Mouse (Mus musculus) neural tube, embryonic 13.5 days (tissue): ENCODE measurements around the gene Tub. TPM values are rescaled to one million over a fixed set of nuclear protein-coding genes. Genes with fewer than 3 reads are reported as not detected.
A peak's percentile ranks its signal among the peaks of the same experiment; 100 is the strongest.

Experiments
- ATAC-seq: fragments of 200-750 bp; cut with Nextera tagmentation; 2 replicates; pipeline ENCODE4 v1.8.0; 2017; ENCODE audit warnings: low read depth, mild to moderate bottlenecking, moderate TSS enrichment, moderate library complexity
- H3K27ac ChIP-seq: fragments of 300-500 bp; sonication (generic); replicated peaks from 2 replicates; pipeline ENCODE4 v1.5.1; 2015; ENCODE audit warnings: moderate library complexity, mild to moderate bottlenecking, inconsistent platforms
- H3K27me3 ChIP-seq: fragments of 300-500 bp; sonication (generic); 2 replicates; pipeline ENCODE4 v1.6.1; 2015; ENCODE audit warnings: mild to moderate bottlenecking, inconsistent platforms
- H3K36me3 ChIP-seq: fragments of 300-500 bp; sonication (generic); 2 replicates; pipeline ENCODE4 v1.6.1; 2015; ENCODE audit warnings: mild to moderate bottlenecking, inconsistent platforms
- H3K4me1 ChIP-seq: fragments of 300-500 bp; sonication (generic); replicated peaks from 2 replicates; pipeline ENCODE4 v1.6.1; 2015; ENCODE audit warnings: inconsistent platforms
- H3K4me2 ChIP-seq: fragments of 300-500 bp; sonication (generic); 2 replicates; pipeline ENCODE4 v1.6.1; 2015; ENCODE audit warnings: inconsistent platforms, mild to moderate bottlenecking, moderate library complexity
- H3K4me3 ChIP-seq: fragments of 300-500 bp; sonication (generic); 2 replicates; pipeline ENCODE4 v1.5.1; 2015; ENCODE audit warnings: mild to moderate bottlenecking, inconsistent platforms
- H3K9ac ChIP-seq: fragments of 300-500 bp; sonication (generic); 2 replicates; pipeline ENCODE4 v1.6.1; 2015; ENCODE audit warnings: moderate library complexity, mild to moderate bottlenecking, inconsistent platforms
- H3K9me3 ChIP-seq: fragments of 300-500 bp; sonication (generic); 2 replicates; pipeline ENCODE4 v1.6.1; 2016; ENCODE audit warnings: inconsistent platforms
- WGBS: fragments of 180-500 bp; shearing (Covaris S2); methylation state at CpG from one replicate; pipeline ENCODE4 v1.1.7; 2015; 5-methylcytosine and 5-hydroxymethylcytosine counted together
- polyA plus RNA-seq: library from polyadenylated mRNA; unstranded; fragments of >200 nt; fragmentation: Nextera tagmentation; extraction: Ambion mirVana; gene quantifications from 2 replicates; pipeline ENCODE4 v1.2.1, GENCODE M21; 2015

Gene Tub
- polyA plus RNA-seq, 1 experiment from 2014 or later = 39.3 TPM

DNA sequence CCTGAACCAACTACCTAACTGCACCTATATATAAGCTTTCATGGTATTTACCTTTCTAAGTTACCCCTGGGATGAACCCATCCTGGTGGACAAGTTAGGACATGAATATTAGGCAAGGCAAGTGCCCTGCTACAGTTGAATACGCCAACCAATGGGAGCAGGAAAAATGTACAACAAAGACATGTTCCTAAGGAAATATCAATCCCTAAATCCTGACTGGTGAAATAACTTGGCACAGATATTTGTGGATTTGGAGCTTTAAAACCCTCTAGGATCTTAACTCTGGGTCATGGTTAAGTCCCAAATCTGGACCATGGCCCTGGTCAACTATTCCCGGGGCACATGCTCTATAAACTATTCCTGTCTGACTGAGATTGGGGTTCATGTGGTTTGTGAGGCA lies 95.7 kb downstream of the Tub start:
- no peak overlapping the region for H3K27ac ChIP-seq
- H3K4me2 ChIP-seq = no peak overlapping the region
- 0 out of 2 replicates have a peak, but pooled peaks cover 5% of the 10 kb centered on the region for H3K36me3 ChIP-seq
- no peak overlapping the region for H3K9ac ChIP-seq
- no peaks in the 10 kb centered on the region for H3K27me3 ChIP-seq
- no peaks in the 10 kb centered on the region for H3K9me3 ChIP-seq
- ATAC-seq = no peak
- no peak overlapping the region for H3K4me3 ChIP-seq
- WGBS = 96% methylated on average over 2 of the region's 2 CpGs
- H3K4me1 ChIP-seq = no peaks in the 10 kb centered on the region

DNA sequence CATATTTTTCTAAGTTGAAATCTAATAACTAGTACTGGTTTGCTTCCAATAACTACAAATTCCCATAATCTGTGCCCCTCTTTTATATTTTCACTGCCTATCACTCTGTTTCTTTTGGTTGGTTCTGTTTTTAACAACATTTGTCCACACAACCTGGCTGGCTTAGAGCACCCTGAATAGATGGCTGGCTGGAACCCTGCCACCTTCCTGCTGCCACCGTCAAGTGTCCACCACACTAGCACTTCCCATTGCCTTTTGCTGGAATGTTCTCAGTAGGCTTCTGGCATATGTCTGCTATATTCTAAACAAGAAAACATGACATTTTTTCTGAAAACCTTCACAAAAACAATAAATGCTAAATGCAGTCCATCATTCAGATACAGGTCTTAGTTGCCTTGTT lies 100.7 kb downstream of the Tub start:
- H3K4me2 ChIP-seq = no peak overlapping the region
- no peak overlapping the region for H3K9ac ChIP-seq
- no peaks in the 10 kb centered on the region for H3K4me1 ChIP-seq
- H3K27ac ChIP-seq = no peak overlapping the region
- no peak overlapping the region for H3K4me3 ChIP-seq
- peaks cover 23% of the 10 kb centered on the region for H3K36me3 ChIP-seq
- no peaks in the 10 kb centered on the region for H3K9me3 ChIP-seq
- H3K27me3 ChIP-seq = no peaks in the 10 kb centered on the region
- 93% methylated on average over 1 of the region's 1 CpGs for WGBS
- no peak for ATAC-seq

DNA sequence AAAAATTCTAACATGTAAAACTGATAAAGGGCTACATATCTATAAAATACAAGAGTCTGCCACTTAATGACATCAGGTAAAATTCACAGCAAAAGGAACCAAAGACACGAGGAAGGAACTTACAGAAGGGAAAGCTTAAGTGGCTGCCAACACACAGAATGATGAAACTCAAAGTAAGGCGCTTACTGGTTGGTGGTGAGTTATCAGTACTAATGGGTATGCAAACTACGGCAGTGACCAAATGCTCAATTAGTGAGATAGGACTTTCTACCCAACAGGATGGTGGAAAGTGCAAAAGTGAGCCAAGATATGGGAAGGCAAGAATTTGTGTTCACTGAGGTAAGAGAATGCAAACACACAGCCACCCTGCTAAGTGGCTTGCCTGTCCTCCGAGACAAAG lies 109.4 kb downstream of the Tub start:
- WGBS = 94% methylated on average over 4 of the region's 4 CpGs
- Histone ChIP-seq H3K27ac (no peak overlapping the region), H3K4me2 (no peak overlapping the region), H3K36me3 (peaks cover 7% of the 10 kb centered on the region), H3K4me3 (no peak overlapping the region), H3K4me1 (no peaks in the 10 kb centered on the region), H3K27me3 (no peaks in the 10 kb centered on the region), H3K9ac (no peak overlapping the region), H3K9me3 (no peaks in the 10 kb centered on the region)
- ATAC-seq = no peak

DNA sequence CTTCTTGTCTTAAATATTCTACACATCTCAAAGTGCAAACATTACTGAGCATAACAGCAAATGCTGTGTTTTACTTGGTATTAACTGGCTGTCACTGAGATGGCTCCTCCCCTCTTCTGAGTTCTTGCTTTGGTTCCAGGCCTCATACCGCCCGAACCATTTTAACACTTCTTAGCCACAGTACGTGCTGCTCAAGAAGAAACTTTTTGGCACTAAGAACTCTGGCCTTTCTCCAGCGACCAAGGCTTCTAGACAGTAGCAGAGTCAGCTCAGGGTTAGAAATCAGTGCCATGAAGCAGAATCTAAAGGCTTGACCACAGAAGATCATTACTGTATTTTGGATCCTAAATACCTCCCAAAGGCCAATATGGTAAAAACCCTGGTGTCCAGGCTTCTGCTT lies 119.5 kb downstream of the Tub start:
- no peak for ATAC-seq
- WGBS = 92% methylated on average over 4 of the region's 4 CpGs

DNA sequence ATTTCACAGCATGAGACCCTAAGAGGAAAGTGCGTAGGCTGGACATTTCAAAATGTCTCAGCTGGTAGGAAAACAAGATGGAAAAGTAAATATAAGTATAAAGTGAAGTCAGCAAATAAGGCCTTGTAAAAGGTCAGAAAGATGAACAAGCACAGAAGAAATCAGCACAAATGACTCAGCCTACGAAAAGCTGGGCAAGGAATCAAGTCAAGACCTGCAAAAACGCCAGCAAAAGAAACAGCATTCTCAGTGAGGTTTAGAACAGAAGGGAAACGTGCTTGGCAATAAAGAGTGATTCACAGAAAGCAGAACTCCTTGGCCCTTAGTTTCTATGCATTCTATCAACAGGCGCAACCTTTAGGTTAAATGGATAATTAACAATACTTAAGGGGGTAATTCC lies 122.2 kb downstream of the Tub start:
- Histone ChIP-seq H3K4me3 (no peak overlapping the region), H3K36me3 (no peaks in the 10 kb centered on the region), H3K9me3 (no peaks in the 10 kb centered on the region), H3K27me3 (no peaks in the 10 kb centered on the region), H3K4me1 (no peaks in the 10 kb centered on the region), H3K4me2 (no peak overlapping the region), H3K9ac (no peak overlapping the region), H3K27ac (no peak overlapping the region)
- ATAC-seq = no peak
- 73% methylated on average over 5 of the region's 5 CpGs for WGBS

More for the DNA sequence above, 119.5 kb downstream of the Tub start:
- Histone ChIP-seq H3K4me2 (no peak overlapping the region), H3K27ac (no peak overlapping the region), H3K27me3 (no peaks in the 10 kb centered on the region), H3K9ac (no peak overlapping the region), H3K4me1 (no peaks in the 10 kb centered on the region), H3K4me3 (no peak overlapping the region), H3K36me3 (no peaks in the 10 kb centered on the region), H3K9me3 (no peaks in the 10 kb centered on the region)

DNA sequence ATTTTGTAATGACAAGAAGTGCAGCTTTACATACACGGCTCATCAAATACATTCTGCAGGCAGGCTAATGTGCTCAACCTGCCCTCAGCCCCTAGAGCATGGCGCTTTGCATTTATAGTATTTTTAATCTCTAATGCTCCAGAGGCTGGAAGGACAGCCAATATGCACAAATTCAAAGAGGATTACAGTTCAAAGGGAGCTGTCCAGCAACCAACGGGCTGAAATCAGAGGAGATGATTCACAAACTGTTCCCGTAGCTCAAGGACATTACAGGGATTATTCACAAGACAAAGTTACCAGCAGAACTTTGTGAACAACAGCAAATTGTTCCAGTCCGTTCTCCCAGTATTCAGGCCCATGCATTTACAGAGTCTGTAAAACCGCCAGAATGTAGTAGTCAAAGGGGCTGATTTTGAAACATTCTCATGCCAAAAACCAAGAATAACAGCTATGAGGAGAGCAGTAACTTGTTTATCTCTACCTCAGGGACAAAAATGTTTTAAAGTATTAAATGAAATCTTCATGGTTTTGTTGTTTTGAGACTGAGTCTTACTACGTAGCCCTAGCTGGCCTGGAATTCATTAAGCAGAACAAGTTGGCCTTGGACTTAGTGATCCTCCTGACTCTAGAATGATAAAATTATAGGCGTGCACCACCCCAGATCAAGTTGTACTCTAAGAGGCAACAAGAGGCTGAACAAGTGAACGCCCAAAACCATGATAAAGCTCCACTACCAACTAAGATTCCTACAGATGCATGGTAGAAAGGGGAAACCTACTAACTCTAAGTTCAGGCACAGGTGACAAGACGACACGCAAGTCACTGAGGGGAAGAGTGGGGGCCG lies 132.4 kb downstream of the Tub start:
- no peak for ATAC-seq
- peak overlapping the region; percentile 46; the same call in 1 of the 2 replicates for H3K27ac ChIP-seq

DNA sequence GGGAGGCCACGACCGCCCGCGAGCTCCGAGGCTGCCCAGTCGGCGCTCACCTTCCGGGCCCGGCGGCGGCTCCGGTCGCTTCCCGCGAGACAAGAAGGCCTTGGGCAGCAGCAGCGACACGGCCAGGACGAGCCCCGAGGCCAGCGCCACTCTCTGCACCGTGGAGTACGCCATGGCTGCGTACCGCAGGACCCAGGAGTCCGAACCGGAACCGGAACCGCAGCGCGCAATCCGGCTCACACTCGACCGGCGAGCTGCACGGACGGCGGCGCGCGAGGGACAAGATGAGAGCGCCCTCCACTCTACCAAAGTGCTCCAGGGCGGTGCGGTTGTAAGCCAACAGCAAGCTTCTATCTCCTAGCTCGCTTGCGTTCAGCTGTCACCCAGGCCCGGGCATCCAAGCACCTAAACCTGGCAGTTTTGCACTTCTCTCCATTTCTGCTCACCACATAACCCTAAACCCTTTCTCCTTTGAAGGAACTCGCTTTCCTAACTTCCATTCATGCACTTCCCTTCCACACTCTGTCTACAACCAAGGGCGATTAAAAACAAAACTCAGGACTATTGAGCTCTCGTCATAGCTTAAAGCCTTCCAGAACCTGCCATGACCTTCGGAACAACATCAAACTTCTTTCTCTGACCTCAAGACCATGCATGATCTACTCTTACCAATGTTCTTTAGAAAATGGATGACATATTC lies 133.1 kb downstream of the Tub start, which contains the start of gene Ric3:
TSS of gene Ric3 (minus strand) at position 219 of the 700 bp plus-strand sequence.
- Histone ChIP-seq H3K4me2 (peak within 1 kb of the TSS; percentile 70), H3K27ac (peak within 1 kb of the TSS; percentile 46; the same call in 1 of the 2 replicates), H3K9ac (peak within 1 kb of the TSS; percentile 84)

More for the DNA sequence above, 132.4 kb downstream of the Tub start:
- H3K36me3 ChIP-seq = no peaks in the 10 kb centered on the region
- peak overlapping the region; percentile 84 for H3K9ac ChIP-seq
- H3K4me1 ChIP-seq = peaks cover 16% of the 10 kb centered on the region
- H3K4me2 ChIP-seq = peak overlapping the region; percentile 70
- peak overlapping the region; percentile 87 for H3K4me3 ChIP-seq
- 22% methylated on average over 12 of the region's 12 CpGs for WGBS
- H3K9me3 ChIP-seq = no peaks in the 10 kb centered on the region
- H3K27me3 ChIP-seq = peaks cover 17% of the 10 kb centered on the region

DNA sequence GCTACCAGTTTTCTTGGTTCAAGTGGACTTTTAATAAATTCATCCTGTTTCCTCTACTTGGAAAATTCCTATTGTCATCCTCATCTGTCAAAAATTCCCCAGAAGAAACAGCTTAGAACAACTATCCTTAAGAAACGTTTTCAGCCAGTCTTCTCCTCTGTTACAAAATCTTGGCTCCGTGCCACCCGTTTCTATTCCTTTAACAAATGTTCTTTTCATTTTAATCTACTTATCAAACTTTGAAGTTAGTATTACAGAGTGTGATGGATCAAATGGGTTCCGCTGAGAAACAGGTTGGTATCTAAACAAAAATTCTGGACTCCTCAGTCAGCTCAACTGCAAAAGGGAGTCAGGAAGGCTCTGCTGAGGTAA lies 133.7 kb downstream of the Tub start:
- Histone ChIP-seq H3K4me2 (peak overlapping the region; percentile 70), H3K9me3 (no peaks in the 10 kb centered on the region), H3K27me3 (peaks cover 17% of the 10 kb centered on the region), H3K27ac (no peak overlapping the region), H3K4me1 (peaks cover 16% of the 10 kb centered on the region), H3K36me3 (no peaks in the 10 kb centered on the region), H3K9ac (no peak overlapping the region), H3K4me3 (no peak overlapping the region)
- no peak for ATAC-seq
- 85% methylated on average over 4 of the region's 4 CpGs for WGBS

More for the DNA sequence above, 133.1 kb downstream of the Tub start, which contains the start of gene Ric3:
- peaks cover 17% of the 10 kb centered on the region for H3K27me3 ChIP-seq
- no peaks in the 10 kb centered on the region for H3K9me3 ChIP-seq
- peak within 1 kb of the TSS; percentile 87 for H3K4me3 ChIP-seq
- H3K4me1 ChIP-seq = peaks cover 16% of the 10 kb centered on the region
- WGBS = 4% methylated on average over 50 of the region's 50 CpGs
- ATAC-seq = peak; percentile 96
- H3K36me3 ChIP-seq = no peaks in the 10 kb centered on the region

Other genes starting within 250 kb of the Tub start
- not detected in 2 replicates for gene Olfr512, start 237.0 kb upstream of the Tub start, polyA plus RNA-seq
- not detected in 2 replicates for gene Olfr513, start 199.4 kb upstream of the Tub start, polyA plus RNA-seq
- gene Olfr514, start 124.3 kb upstream of the Tub start, polyA plus RNA-seq = not detected in 2 replicates
- gene Olfr516, start 99.8 kb upstream of the Tub start, polyA plus RNA-seq = not detected in 2 replicates
- gene Olfr517, start 78.0 kb upstream of the Tub start, polyA plus RNA-seq = not detected in 2 replicates
- not detected in 2 replicates for gene Olfr518, start 65.3 kb upstream of the Tub start, polyA plus RNA-seq
- gene Olfr519, start 55.9 kb upstream of the Tub start, polyA plus RNA-seq = not detected in 2 replicates
- gene Nlrp10, start 20.2 kb upstream of the Tub start, polyA plus RNA-seq = not detected in 2 replicates
- 69.4 and 79.7 TPM in 2 replicates for gene Eif3f, start 15.9 kb upstream of the Tub start, polyA plus RNA-seq
- 25.5 and 28.3 TPM in 2 replicates for gene Ric3, start 133.0 kb downstream of the Tub start, polyA plus RNA-seq
- 23.2 and 27.2 TPM in 2 replicates for gene Lmo1, start 224.9 kb downstream of the Tub start, polyA plus RNA-seq